Comparison of ENCODE assay signal across 16 mouse cellular contexts in genomic region chr1:185333651-185334050, GRCm38 (mm10). TPM values are rescaled to one million over a fixed set of nuclear protein-coding genes. Genes with fewer than 3 reads are reported as not detected.
DNase-seq lines count a peak whose midpoint lies in the region; ATAC-seq lines count a peak whose summit lies in the region.
"Had no signal": no experiment of that assay in that cellular context is flagged by ENCODE, and none has a peak within 500 bp of the region (broad histone marks: within the 10 kb centered on the region; RNA-seq: fewer than 3 reads in every experiment).

No protein-coding gene starts in this region.

- H3K4me2 ChIP-seq in forebrain, embryonic 13.5 days, result no peak overlapping the region
- no peak overlapping the region for H3K4me2 ChIP-seq in forebrain, embryonic 16.5 days (ENCODE audit: low read length)
- peak overlapping the region; percentile 81; the same call in 1 of the 2 replicates for H3K4me2 ChIP-seq in kidney, embryonic 15.5 days
- no peak overlapping the region; the same call in 1 of the 2 replicates for H3K4me2 ChIP-seq in kidney, embryonic 14.5 days (replicated peaks; ENCODE audit: low read depth, low read length)
- H3K4me2 ChIP-seq in embryonic facial prominence, embryonic 14.5 days (ENCODE audit: low read depth, low read length), result peak overlapping the region; percentile 82; the same call in 1 of the 2 replicates

- no peaks in the 10 kb centered on the region for H3K27me3 ChIP-seq in forebrain, embryonic 13.5 days
- no peaks in the 10 kb centered on the region for H3K27me3 ChIP-seq in forebrain, embryonic 16.5 days (replicated peaks; ENCODE audit: control insufficient read depth, insufficient read depth, low read length)
- no peaks in the 10 kb centered on the region for H3K27me3 ChIP-seq in kidney, embryonic 15.5 days
- no peaks in the 10 kb centered on the region for H3K27me3 ChIP-seq in kidney, embryonic 14.5 days (ENCODE audit: control insufficient read depth, insufficient read depth, low read length)
- no peaks in the 10 kb centered on the region for H3K27me3 ChIP-seq in embryonic facial prominence, embryonic 14.5 days (replicated peaks; ENCODE audit: control insufficient read depth, insufficient read depth, low read length)
- H3K27me3 ChIP-seq: CH12.LX; liver, embryonic 12.5 days; midbrain, embryonic 15.5 days had no signal

- H3K36me3 ChIP-seq in forebrain, embryonic 13.5 days (ENCODE audit: poor library complexity, severe bottlenecking), result peaks cover 3% of the 10 kb centered on the region
- H3K36me3 ChIP-seq in forebrain, embryonic 16.5 days (ENCODE audit: control insufficient read depth, insufficient read depth), result peaks cover 3% of the 10 kb centered on the region; the same call in 1 of the 2 replicates
- H3K36me3 ChIP-seq in kidney, embryonic 15.5 days, result peaks cover 8% of the 10 kb centered on the region
- H3K36me3 ChIP-seq in kidney, embryonic 14.5 days (ENCODE audit: control insufficient read depth, insufficient read depth, low read length), result peaks cover 7% of the 10 kb centered on the region; the same call in 1 of the 2 replicates
- H3K36me3 ChIP-seq in embryonic facial prominence, embryonic 14.5 days (ENCODE audit: control insufficient read depth, insufficient read depth, low read length), result peaks cover 4% of the 10 kb centered on the region; the same call in 1 of the 2 replicates
- H3K36me3 ChIP-seq: midbrain, embryonic 15.5 days had no signal

- ATAC-seq in forebrain, embryonic 13.5 days, result no peak
- no peak for ATAC-seq in forebrain, embryonic 16.5 days
- no peak for ATAC-seq in kidney, embryonic 15.5 days (replicated peaks; ENCODE audit: low FRiP score)
- ATAC-seq in kidney, embryonic 14.5 days (ENCODE audit: low FRiP score, low TSS enrichment), result no peak
- no peak for ATAC-seq in embryonic facial prominence, embryonic 14.5 days (ENCODE audit: low read depth)
- ATAC-seq: hindbrain, postnatal 0 days; liver, embryonic 12.5 days; midbrain, embryonic 15.5 days had no signal

- WGBS in forebrain, embryonic 13.5 days, result 94% methylated on average over 5 of the region's 5 CpGs
- WGBS in forebrain, embryonic 16.5 days, result 93% methylated on average over 5 of the region's 5 CpGs
- 80% methylated on average over 5 of the region's 5 CpGs for WGBS in kidney, embryonic 15.5 days
- 81% methylated on average over 5 of the region's 5 CpGs for WGBS in kidney, embryonic 14.5 days
- WGBS in embryonic facial prominence, embryonic 14.5 days, result 84% methylated on average over 5 of the region's 5 CpGs

- no peak overlapping the region for H3K27ac ChIP-seq in forebrain, embryonic 13.5 days
- H3K27ac ChIP-seq in forebrain, embryonic 16.5 days (ENCODE audit: low read length), result no peak overlapping the region
- no peak overlapping the region for H3K27ac ChIP-seq in kidney, embryonic 15.5 days
- no peak overlapping the region for H3K27ac ChIP-seq in kidney, embryonic 14.5 days (ENCODE audit: low read depth, low read length)
- H3K27ac ChIP-seq in embryonic facial prominence, embryonic 14.5 days (replicated peaks; ENCODE audit: low read depth, low read length), result no peak overlapping the region
- H3K27ac ChIP-seq: heart, embryonic 10.5 days; hindbrain, postnatal 0 days; limb, embryonic 10.5 days; liver, embryonic 12.5 days; midbrain, embryonic 15.5 days had no signal

- DNase-seq in embryonic facial prominence, embryonic 14.5 days (ENCODE audit: low spot score), result no peak
- DNase-seq in kidney, postnatal 36 days, result peak; percentile 25 to 57
- no peak for DNase-seq in spleen, postnatal 4 days (ENCODE audit: low spot score in 2 of 2)
- DNase-seq: adrenal gland, adult 2 months; heart, postnatal 14 days; thymus, postnatal 25 days had no signal

- H3K4me1 ChIP-seq in forebrain, embryonic 13.5 days, result peaks cover 47% of the 10 kb centered on the region
- peaks cover 21% of the 10 kb centered on the region for H3K4me1 ChIP-seq in forebrain, embryonic 16.5 days (replicated peaks; ENCODE audit: control insufficient read depth, insufficient read depth, low read length)
- peaks cover 25% of the 10 kb centered on the region for H3K4me1 ChIP-seq in kidney, embryonic 15.5 days
- peaks cover 6% of the 10 kb centered on the region for H3K4me1 ChIP-seq in kidney, embryonic 14.5 days (ENCODE audit: control insufficient read depth, insufficient read depth, low read length)
- H3K4me1 ChIP-seq in embryonic facial prominence, embryonic 14.5 days (ENCODE audit: control insufficient read depth, insufficient read depth, low read length), result peaks cover 9% of the 10 kb centered on the region; the same call in 1 of the 2 replicates

- H3K4me3 ChIP-seq in forebrain, embryonic 13.5 days, result no peak overlapping the region
- no peak overlapping the region for H3K4me3 ChIP-seq in forebrain, embryonic 16.5 days (replicated peaks; ENCODE audit: low read length)
- 0 out of 2 replicates have a peak overlapping the region, but pooled peaks have one; percentile 2 for H3K4me3 ChIP-seq in kidney, embryonic 15.5 days (replicated peaks)
- no peak overlapping the region for H3K4me3 ChIP-seq in kidney, embryonic 14.5 days (ENCODE audit: low read length)
- H3K4me3 ChIP-seq in embryonic facial prominence, embryonic 14.5 days (ENCODE audit: low read depth, low read length), result no peak overlapping the region
- H3K4me3 ChIP-seq: liver, embryonic 12.5 days; midbrain, embryonic 15.5 days had no signal

- H3K9ac ChIP-seq in forebrain, embryonic 13.5 days, result peak overlapping the region; percentile 40; the same call in 1 of the 2 replicates
- H3K9ac ChIP-seq in forebrain, embryonic 16.5 days (replicated peaks; ENCODE audit: low read depth, low read length), result no peak overlapping the region
- no peak overlapping the region for H3K9ac ChIP-seq in kidney, embryonic 15.5 days
- no peak overlapping the region for H3K9ac ChIP-seq in kidney, embryonic 14.5 days (ENCODE audit: low read depth, low read length)
- H3K9ac ChIP-seq in embryonic facial prominence, embryonic 14.5 days (ENCODE audit: low read depth, low read length), result 0 out of 2 replicates have a peak overlapping the region, but pooled peaks have one; percentile 81
- H3K9ac ChIP-seq: liver, embryonic 12.5 days; midbrain, embryonic 15.5 days had no signal

- no peaks in the 10 kb centered on the region for H3K9me3 ChIP-seq in forebrain, embryonic 13.5 days (replicated peaks)
- no peaks in the 10 kb centered on the region for H3K9me3 ChIP-seq in forebrain, embryonic 16.5 days (ENCODE audit: control insufficient read depth, low read length)
- H3K9me3 ChIP-seq in kidney, embryonic 15.5 days (replicated peaks), result no peaks in the 10 kb centered on the region
- H3K9me3 ChIP-seq in kidney, embryonic 14.5 days (ENCODE audit: control insufficient read depth, low read length), result no peaks in the 10 kb centered on the region
- H3K9me3 ChIP-seq in embryonic facial prominence, embryonic 14.5 days (ENCODE audit: control insufficient read depth, low read length), result no peaks in the 10 kb centered on the region
- H3K9me3 ChIP-seq: heart, embryonic 10.5 days; limb, embryonic 10.5 days; liver, embryonic 12.5 days; midbrain, embryonic 15.5 days had no signal

RNA-seq across cellular contexts. Expression of gene Bpnt1, which starts 1.7 kb away (rescaled TPM):
- polyA plus RNA-seq in forebrain, embryonic 13.5 days (2015; fragmentation: Nextera tagmentation; extraction: Ambion mirVana), result 34.8 and 37.7 TPM in 2 replicates
- 33.9 and 43.2 TPM in 2 replicates for polyA plus RNA-seq in forebrain, embryonic 16.5 days (2015; fragmentation: Nextera tagmentation; extraction: Ambion mirVana)
- polyA plus RNA-seq in kidney, embryonic 15.5 days (2015; fragmentation: Nextera tagmentation; extraction: Ambion mirVana), result 53.2 and 54.3 TPM in 2 replicates
- 18.2 and 31.6 TPM in 2 replicates for polyA plus RNA-seq in kidney, embryonic 14.5 days (2014; fragmentation: Nextera tagmentation; extraction: Ambion mirVana)
- polyA plus RNA-seq in embryonic facial prominence, embryonic 14.5 days (2014; fragmentation: Nextera tagmentation; extraction: Ambion mirVana), result 12.4 and 16.0 TPM in 2 replicates

RNA-seq across cellular contexts. Expression of gene Iars2, which starts 4.5 kb away (rescaled TPM):
- 18.0 and 21.0 TPM in 2 replicates for polyA plus RNA-seq in forebrain, embryonic 13.5 days (2015; fragmentation: Nextera tagmentation; extraction: Ambion mirVana)
- 18.2 and 23.6 TPM in 2 replicates for polyA plus RNA-seq in forebrain, embryonic 16.5 days (2015; fragmentation: Nextera tagmentation; extraction: Ambion mirVana)
- polyA plus RNA-seq in kidney, embryonic 15.5 days (2015; fragmentation: Nextera tagmentation; extraction: Ambion mirVana), result 30.4 and 32.7 TPM in 2 replicates
- polyA plus RNA-seq in kidney, embryonic 14.5 days (2014; fragmentation: Nextera tagmentation; extraction: Ambion mirVana), result 17.0 and 35.4 TPM in 2 replicates
- polyA plus RNA-seq in embryonic facial prominence, embryonic 14.5 days (2014; fragmentation: Nextera tagmentation; extraction: Ambion mirVana), result 27.9 and 29.0 TPM in 2 replicates

RNA-seq across cellular contexts. Expression of gene Eprs, which starts 29.2 kb away (rescaled TPM):
- 151 and 159 TPM in 2 replicates for polyA plus RNA-seq in forebrain, embryonic 13.5 days (2015; fragmentation: Nextera tagmentation; extraction: Ambion mirVana)
- 144 and 147 TPM in 2 replicates for polyA plus RNA-seq in forebrain, embryonic 16.5 days (2015; fragmentation: Nextera tagmentation; extraction: Ambion mirVana)
- 142 and 160 TPM in 2 replicates for polyA plus RNA-seq in kidney, embryonic 15.5 days (2015; fragmentation: Nextera tagmentation; extraction: Ambion mirVana)
- polyA plus RNA-seq in kidney, embryonic 14.5 days (2014; fragmentation: Nextera tagmentation; extraction: Ambion mirVana), result 111 and 175 TPM in 2 replicates
- polyA plus RNA-seq in embryonic facial prominence, embryonic 14.5 days (2014; fragmentation: Nextera tagmentation; extraction: Ambion mirVana), result 146 and 166 TPM in 2 replicates

Comparison
In these comparisons a context has a peak if more than half of its experiments do, and no peak if none do; other contexts are left out.
1. H3K4me2 ChIP-seq: peak in kidney, embryonic 15.5 days (single experiment) and embryonic facial prominence, embryonic 14.5 days (single experiment); none in forebrain, embryonic 13.5 days (single experiment), forebrain, embryonic 16.5 days (single experiment) and kidney, embryonic 14.5 days (single experiment).
2. H3K9ac ChIP-seq: peak in forebrain, embryonic 13.5 days (single experiment) and embryonic facial prominence, embryonic 14.5 days (single experiment); none in forebrain, embryonic 16.5 days (single experiment), kidney, embryonic 15.5 days (single experiment) and kidney, embryonic 14.5 days (single experiment).
3. DNase-seq: peak in kidney, postnatal 36 days (2 of 2); none in embryonic facial prominence, embryonic 14.5 days (single experiment) and spleen, postnatal 4 days (0 of 2).